Mouse (Mus musculus) limb, embryonic 14.5 days (tissue): ENCODE results near the gene 1700007K13Rik. TPM values are rescaled to one million over a fixed set of nuclear protein-coding genes. Genes with fewer than 3 reads are reported as not detected.
"Not testable (repeated sequence)": the region's sequence is repeated elsewhere in the genome, so short reads cannot be mapped to it uniquely, and the experiment has no call there.

Source experiments
- ATAC-seq: fragments of 200-750 bp; cut with Nextera tagmentation; 2 replicates; pipeline ENCODE4 v1.8.0; 2017; ENCODE audit warnings: low read depth, moderate number of reproducible peaks, moderate TSS enrichment; ENCODE audit not compliant: low FRiP score
- DNase-seq: peaks from one replicate; pipeline ENCODE4 v3.0.0-alpha.2; 2015; ENCODE audit warnings: low spot score
- H3K27ac ChIP-seq: fragments of 300-500 bp; sonication (generic); replicated peaks from 2 replicates; pipeline ENCODE4 v1.5.1; 2014; ENCODE audit warnings: low read depth, mild to moderate bottlenecking, low read length, moderate library complexity, mixed read lengths
- H3K27me3 ChIP-seq: fragments of 300-500 bp; sonication (generic); 2 replicates; pipeline ENCODE4 v1.6.1; 2014; ENCODE audit warnings: low read length, mixed read lengths; ENCODE audit not compliant: control insufficient read depth, insufficient read depth
- H3K36me3 ChIP-seq: fragments of 300-500 bp; sonication (generic); 2 replicates; pipeline ENCODE4 v1.6.1; 2014; ENCODE audit warnings: mild to moderate bottlenecking, low read length, moderate library complexity, mixed read lengths; ENCODE audit not compliant: control insufficient read depth, insufficient read depth
- H3K4me1 ChIP-seq: fragments of 300-500 bp; sonication (generic); 2 replicates; pipeline ENCODE4 v1.6.1; 2014; ENCODE audit warnings: antibody characterized with exemption, low read length, mixed read lengths; ENCODE audit not compliant: control insufficient read depth, insufficient read depth
- H3K4me2 ChIP-seq: fragments of 300-500 bp; sonication (generic); replicated peaks from 2 replicates; pipeline ENCODE4 v1.6.1; 2014; ENCODE audit warnings: low read depth, mild to moderate bottlenecking, low read length, moderate library complexity; ENCODE audit not compliant: severe bottlenecking
- H3K4me3 ChIP-seq: fragments of 300-500 bp; sonication (generic); replicated peaks from 2 replicates; pipeline ENCODE4 v1.5.1; 2014; ENCODE audit warnings: low read length
- H3K9ac ChIP-seq: fragments of 300-500 bp; sonication (generic); 2 replicates; pipeline ENCODE4 v1.6.1; 2014; ENCODE audit warnings: mild to moderate bottlenecking, low read depth, low read length, moderate library complexity; ENCODE audit not compliant: severe bottlenecking
- H3K9me3 ChIP-seq: fragments of 300-500 bp; sonication (generic); 2 replicates; pipeline ENCODE4 v1.6.1; 2016; ENCODE audit warnings: low read length; ENCODE audit not compliant: control insufficient read depth
- POLR2A ChIP-seq: fragments of 200-500 bp; IDR thresholded peaks from 2 replicates; pipeline ENCODE4 v1.8.0; 2012; ENCODE audit warnings: inconsistent platforms, mild to moderate bottlenecking, moderate library complexity, borderline replicate concordance; ENCODE audit not compliant: insufficient read depth, insufficient read length; ENCODE audit errors: extremely low read depth
- WGBS: fragments of 180-500 bp; shearing (Covaris S2); extraction: QIAGEN DNeasy Blood & Tissue Kit; methylation state at CpG from one replicate; pipeline ENCODE4 v1.1.7; 2014; 5-methylcytosine and 5-hydroxymethylcytosine counted together
- polyA plus RNA-seq, 2 experiments: library from polyadenylated mRNA; depleted of rRNA in 1 of 2; stranded (reverse) in 1 of 2; unstranded in 1 of 2; fragments of >200 nt; fragmentation: Nextera tagmentation in 1 of 2; extraction: Ambion mirVana in 1 of 2; gene quantifications; 2 replicates each; pipeline versions ENCODE4 v1.2.1 to v1.2.3; 2012 to 2014

Gene 1700007K13Rik
- polyA plus RNA-seq, 2 experiments: 0.55 to 0.63 TPM

DNA sequence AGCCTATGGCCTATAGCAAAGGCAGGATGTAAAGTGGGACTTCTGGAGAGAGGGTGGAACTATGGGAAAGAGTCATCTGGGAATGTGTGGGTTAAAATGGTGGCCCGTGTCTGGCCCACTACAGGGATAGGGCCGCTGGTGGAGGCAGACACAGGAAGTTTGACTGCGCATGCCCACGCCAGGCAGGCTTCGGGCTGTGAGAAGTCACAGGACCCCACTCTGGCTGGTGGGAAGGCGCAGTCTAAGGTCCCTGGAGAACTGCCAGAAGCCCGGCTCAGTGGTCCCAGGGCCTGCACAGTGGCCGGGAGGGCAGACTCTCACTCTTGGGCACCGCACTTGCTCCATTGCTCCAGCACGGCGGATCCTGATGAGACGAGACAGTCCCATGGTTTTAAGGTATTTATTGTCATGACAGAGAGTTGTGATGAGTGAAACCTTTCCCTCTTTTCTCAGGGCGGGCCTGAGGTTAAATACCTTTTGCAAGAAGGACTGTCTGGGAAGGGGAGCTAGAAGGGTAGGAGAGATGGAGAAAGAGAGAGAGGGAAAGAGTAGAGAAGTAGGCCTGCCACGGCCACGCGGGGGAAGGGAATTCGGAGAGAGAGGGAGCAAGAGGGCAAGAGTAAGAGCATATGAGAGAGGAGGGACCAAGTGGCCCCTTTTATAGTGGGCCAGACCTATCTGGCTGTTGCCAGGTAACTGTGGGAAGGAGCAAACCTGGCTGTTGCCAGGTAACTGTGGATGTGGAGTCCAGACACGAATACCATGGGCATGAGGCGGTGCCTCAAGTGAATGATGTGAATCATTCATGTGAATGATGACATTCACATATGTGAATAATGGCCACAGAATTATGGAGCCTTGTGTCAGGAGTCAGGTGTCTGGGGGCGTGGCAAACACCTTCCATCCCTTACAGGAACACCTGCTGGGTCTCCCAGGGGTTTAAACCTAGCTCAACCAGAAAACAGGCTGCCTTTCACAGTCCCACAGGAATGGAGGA is 13.4 kb upstream of the 1700007K13Rik start:
- H3K9ac ChIP-seq: no peak overlapping the region
- 65% methylated on average over 20 of the region's 20 CpGs for WGBS
- ATAC-seq (peak; percentile 23; the same call in 1 of the 2 replicates), DNase-seq (no peak)
- no peak overlapping the region for H3K27ac ChIP-seq
- no peak overlapping the region for H3K4me2 ChIP-seq
- TF ChIP-seq POLR2A: no peak
- no peaks in the 10 kb centered on the region for H3K36me3 ChIP-seq
- H3K4me1 ChIP-seq: 0 out of 2 replicates have a peak, but pooled peaks cover 2% of the 10 kb centered on the region
- H3K4me3 ChIP-seq: no peak overlapping the region
- no peaks in the 10 kb centered on the region for H3K9me3 ChIP-seq
- no peaks in the 10 kb centered on the region for H3K27me3 ChIP-seq

DNA sequence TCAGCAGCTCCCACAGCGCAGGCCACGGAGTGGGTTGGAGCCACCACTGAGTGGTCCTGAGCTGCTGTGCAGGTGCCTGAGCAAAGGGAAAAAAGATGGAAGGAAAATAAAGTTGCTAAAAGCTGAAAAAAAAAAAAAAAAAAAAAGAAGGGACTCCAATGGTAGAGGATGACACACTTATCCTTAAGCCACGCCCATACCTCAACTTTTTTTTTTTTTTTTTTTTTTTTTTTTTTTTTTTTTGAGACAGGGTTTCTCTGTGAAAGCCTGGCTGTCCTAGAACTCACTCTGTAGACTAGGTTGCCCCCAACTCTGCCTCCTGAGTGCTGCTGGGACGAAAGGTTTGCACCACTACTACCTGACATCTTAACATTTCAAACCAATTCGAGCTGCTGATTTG is 11.9 kb upstream of the 1700007K13Rik start:
- H3K9me3 ChIP-seq, H3K9ac ChIP-seq, H3K4me3 ChIP-seq, ATAC-seq, H3K27ac ChIP-seq, DNase-seq, H3K4me2 ChIP-seq, H3K27me3 ChIP-seq, H3K36me3 ChIP-seq, H3K4me1 ChIP-seq: not testable (repeated sequence)
- WGBS: 91% methylated on average over 5 of the region's 5 CpGs

DNA sequence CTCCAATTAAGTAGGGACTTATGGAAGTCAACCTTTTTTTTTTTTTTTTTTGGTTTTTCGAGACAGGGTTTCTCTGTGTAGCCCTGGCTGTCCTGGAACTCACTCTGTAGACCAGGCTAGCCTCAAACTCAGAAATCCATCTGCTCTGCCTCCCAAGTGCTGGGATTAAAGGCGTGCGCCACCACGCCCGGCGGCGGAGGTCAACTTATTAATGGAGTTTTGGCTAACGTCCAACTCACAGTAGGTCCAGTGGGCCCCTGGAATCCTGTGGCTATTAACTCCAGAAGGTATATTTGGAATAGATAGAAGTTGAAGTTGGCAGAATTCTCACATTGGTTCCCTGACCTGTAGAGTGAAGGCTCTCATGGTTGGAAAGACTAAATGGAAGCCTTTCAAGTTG is 5.9 kb upstream of the 1700007K13Rik start:
- not testable (repeated sequence) for DNase-seq, H3K27me3 ChIP-seq, H3K4me2 ChIP-seq, H3K4me1 ChIP-seq, H3K9ac ChIP-seq, H3K4me3 ChIP-seq, H3K9me3 ChIP-seq, ATAC-seq, H3K27ac ChIP-seq
- 94% methylated on average over 8 of the region's 8 CpGs for WGBS
- peaks cover 35% of the 10 kb centered on the region for H3K36me3 ChIP-seq

DNA sequence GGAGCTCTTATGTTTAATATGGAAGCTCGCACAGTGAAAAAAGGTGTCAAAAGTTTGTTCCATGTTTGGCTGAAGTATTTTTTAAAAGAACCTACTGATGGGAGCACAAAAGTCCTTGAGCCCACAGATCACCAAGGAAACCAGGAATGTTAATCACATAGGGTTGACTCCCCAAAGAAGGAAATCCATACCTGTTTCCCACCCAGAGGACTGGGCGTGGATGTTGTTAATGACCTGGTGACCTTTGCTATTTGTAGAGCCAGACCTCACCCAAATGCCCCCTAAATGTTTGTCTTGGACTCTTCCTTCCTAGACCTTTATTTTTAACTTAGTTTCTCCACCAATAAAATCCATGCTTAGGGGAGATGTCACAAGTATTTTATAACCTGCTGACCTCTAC is 4.5 kb upstream of the 1700007K13Rik start:
- TF ChIP-seq POLR2A: no peak
- Histone ChIP-seq H3K27ac (no peak overlapping the region), H3K9ac (no peak overlapping the region), H3K4me2 (no peak overlapping the region), H3K4me1 (peaks cover 9% of the 10 kb centered on the region), H3K27me3 (no peaks in the 10 kb centered on the region), H3K36me3 (peaks cover 35% of the 10 kb centered on the region), H3K4me3 (no peak overlapping the region), H3K9me3 (0 out of 2 replicates have a peak, but pooled peaks cover 4% of the 10 kb centered on the region)
- ATAC-seq (no peak), DNase-seq (no peak)
- WGBS: 93% methylated on average over 2 of the region's 2 CpGs

DNA sequence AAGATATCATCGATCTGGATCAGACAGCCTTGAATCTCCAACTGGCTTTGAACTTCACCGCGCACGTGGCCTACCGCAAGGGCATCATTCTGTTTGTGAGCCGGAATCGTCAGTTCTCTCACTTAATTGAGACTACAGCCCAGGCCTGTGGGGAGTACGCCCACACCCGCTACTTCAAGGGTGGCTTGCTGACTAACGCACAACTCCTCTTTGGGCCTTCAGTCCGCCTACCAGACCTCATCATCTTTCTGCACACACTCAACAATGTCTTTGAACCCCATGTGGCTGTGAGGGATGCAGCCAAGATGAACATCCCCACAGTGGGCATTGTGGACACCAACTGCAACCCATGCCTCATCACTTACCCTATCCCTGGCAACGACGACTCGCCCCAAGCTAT is 3.3 kb upstream of the 1700007K13Rik start:
- TF ChIP-seq POLR2A: no peak
- DNase-seq (no peak), ATAC-seq (no peak)
- WGBS: 98% methylated on average over 14 of the region's 14 CpGs
- Histone ChIP-seq H3K4me3 (no peak overlapping the region), H3K36me3 (peaks cover 35% of the 10 kb centered on the region), H3K4me1 (peaks cover 9% of the 10 kb centered on the region), H3K27ac (no peak overlapping the region), H3K9me3 (0 out of 2 replicates have a peak, but pooled peaks cover 4% of the 10 kb centered on the region), H3K4me2 (no peak overlapping the region; the same call in 1 of the 2 replicates), H3K27me3 (no peaks in the 10 kb centered on the region), H3K9ac (no peak overlapping the region)
